Mouse (Mus musculus) G1E (cell line): ENCODE results near the gene Sost. TPM values are rescaled to one million over a fixed set of nuclear protein-coding genes. Genes with fewer than 3 reads are reported as not detected.

Experiments used
- ATAC-seq: 2 replicates; pipeline ENCODE4 v1.8.0; 2016; ENCODE audit warnings: mild to moderate bottlenecking; ENCODE audit not compliant: insufficient number of reproducible peaks, poor library complexity, low FRiP score, severe bottlenecking; ENCODE audit errors: extremely low read depth
- DNase-seq: peaks from one replicate; pipeline ENCODE4 v3.0.0; 2012; ENCODE audit warnings: low spot score
- H3K27me3 ChIP-seq: 2 replicates; pipeline ENCODE4 v1.6.1; 2012; ENCODE audit warnings: mild to moderate bottlenecking, low read length, inconsistent platforms; ENCODE audit not compliant: insufficient read depth
- H3K36me3 ChIP-seq: replicated peaks from 2 replicates; pipeline ENCODE3; 2012; ENCODE audit warnings: mild to moderate bottlenecking, inconsistent platforms
- H3K4me1 ChIP-seq: 2 replicates; pipeline ENCODE4 v1.6.1; 2012; ENCODE audit warnings: low read depth, low read length, inconsistent platforms, mixed read lengths; ENCODE audit not compliant: insufficient read depth
- H3K4me3 ChIP-seq: 2 replicates; pipeline ENCODE4 v1.5.1; 2012; ENCODE audit warnings: low read depth, mild to moderate bottlenecking, inconsistent platforms, low read length, moderate library complexity, mixed read lengths
- H3K9me3 ChIP-seq: replicated peaks from 2 replicates; pipeline ENCODE4 v1.6.1; 2012; ENCODE audit warnings: inconsistent platforms
- CTCF ChIP-seq: IDR thresholded peaks from 2 replicates; pipeline ENCODE4 v1.5.1; 2012; ENCODE audit warnings: low read depth, low read length, inconsistent platforms, mixed read lengths
- GATA1 ChIP-seq: IDR thresholded peaks from 2 replicates; pipeline ENCODE4 v1.6.1; 2012; ENCODE audit warnings: borderline replicate concordance, low read length, inconsistent platforms, mixed read lengths
- GATA2 ChIP-seq: IDR thresholded peaks from 2 replicates; pipeline ENCODE4 v1.6.1; 2012; ENCODE audit warnings: low read depth, low read length, inconsistent platforms, borderline replicate concordance
- POLR2AphosphoS5 ChIP-seq: IDR thresholded peaks from 2 replicates; pipeline ENCODE4 v1.6.1; 2012; ENCODE audit warnings: low read depth, low read length, inconsistent platforms; ENCODE audit not compliant: insufficient replicate concordance
- TAL1 ChIP-seq: conservative IDR thresholded peaks from 2 replicates; pipeline ENCODE4 v1.6.1; 2012; ENCODE audit warnings: low read depth, low read length, inconsistent platforms, mixed read lengths
- polyA plus RNA-seq: library from polyadenylated mRNA; stranded (reverse); fragments of >175 nt; gene quantifications from 2 replicates; pipeline ENCODE4 v1.2.3, GENCODE M21; 2012
- total RNA-seq, 2 experiments: library from RNA; stranded (forward) in 1 of 2; stranded (reverse) in 1 of 2; fragments of 200-1000 nt in 1 of 2; fragments of >200 nt in 1 of 2; fragmentation: Nextera tagmentation in 1 of 2; gene quantifications; 2 replicates each; pipeline ENCODE4 v1.2.3; 2014 to 2017

Sost gene
- total and polyA plus RNA-seq, 3 experiments = not detected

- Histone ChIP-seq H3K4me1 (peaks cover 1% of the 10 kb centered on the region; the same call in 1 of the 2 replicates), H3K9me3 (peaks cover 6% of the 10 kb centered on the region), H3K4me3 (no peak overlapping the region), H3K36me3 (no peaks in the 10 kb centered on the region), H3K27me3 (peaks cover 44% of the 10 kb centered on the region)
- DNase-seq (no peak), ATAC-seq (no peak)
- TF ChIP-seq GATA1 (no peak), GATA2 (no peak), TAL1 (no peak)
Measured at GRCm38 (mm10) chr11:101963473-101964291, 3.1 kb downstream of the Sost start.

DNA sequence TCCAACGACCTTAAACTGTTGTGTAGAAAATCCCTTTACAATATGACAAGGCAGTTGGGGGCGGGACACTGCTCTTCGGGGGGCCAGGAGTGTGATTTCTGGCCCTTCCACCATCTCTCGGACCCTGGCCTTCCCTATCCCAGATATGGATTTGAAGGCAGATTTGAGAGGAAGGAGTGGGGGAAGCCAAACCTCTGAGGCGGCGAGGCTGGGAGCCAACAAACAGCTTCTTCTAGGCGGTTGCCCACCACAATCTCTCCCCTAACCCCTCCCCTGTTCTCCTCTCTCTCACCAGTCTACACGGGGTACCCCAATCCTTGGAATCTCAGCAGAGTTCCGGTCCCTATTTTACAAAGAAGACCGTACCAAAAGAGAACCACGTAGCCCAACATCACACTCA is 3.8 kb downstream of the Sost start:
- DNase-seq = no peak
- Histone ChIP-seq H3K27me3 (peaks cover 45% of the 10 kb centered on the region), H3K4me3 (no peak overlapping the region), H3K36me3 (no peaks in the 10 kb centered on the region), H3K4me1 (peaks cover 3% of the 10 kb centered on the region; the same call in 1 of the 2 replicates), H3K9me3 (peaks cover 6% of the 10 kb centered on the region)
- ATAC-seq = no peak
- TF ChIP-seq TAL1 (no peak), CTCF (no peak), GATA2 (no peak), POLR2AphosphoS5 (no peak), GATA1 (no peak)

DNA sequence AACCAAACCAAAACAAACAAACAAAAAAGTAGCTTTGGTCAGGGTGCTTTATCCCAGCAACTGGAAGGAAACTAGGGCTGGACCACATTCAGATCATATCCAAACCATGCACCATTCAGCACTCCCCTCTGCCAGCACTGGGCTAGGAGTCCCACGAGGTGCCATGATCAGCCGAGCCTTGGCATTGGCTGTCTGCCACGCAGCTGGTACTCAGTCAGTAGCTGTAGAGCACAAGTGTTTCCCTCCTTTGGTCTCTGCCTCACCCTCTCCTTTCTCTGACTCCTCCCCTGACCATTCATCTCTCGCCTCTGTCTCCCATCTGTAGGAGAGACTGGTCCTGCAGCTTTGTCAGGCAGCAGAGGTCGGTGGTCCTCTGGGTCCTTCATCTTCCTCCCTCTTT is 9.3 kb downstream of the Sost start:
- no peaks in the 10 kb centered on the region for H3K9me3 ChIP-seq
- peaks cover 35% of the 10 kb centered on the region for H3K27me3 ChIP-seq
- ATAC-seq (no peak), DNase-seq (no peak)
- TF ChIP-seq CTCF (no peak), TAL1 (no peak), POLR2AphosphoS5 (no peak), GATA1 (no peak), GATA2 (no peak)
- no peaks in the 10 kb centered on the region for H3K36me3 ChIP-seq
- peaks cover 16% of the 10 kb centered on the region for H3K4me1 ChIP-seq
- no peak overlapping the region for H3K4me3 ChIP-seq

GRCm38 (mm10) chr11:101953441-101953840 is 13.4 kb downstream of the Sost start:
- peaks cover 19% of the 10 kb centered on the region for H3K4me1 ChIP-seq
- no peaks in the 10 kb centered on the region for H3K36me3 ChIP-seq
- DNase-seq (no peak), ATAC-seq (no peak)
- H3K27me3 ChIP-seq = peaks cover 35% of the 10 kb centered on the region
- H3K4me3 ChIP-seq = no peak overlapping the region
- H3K9me3 ChIP-seq = no peaks in the 10 kb centered on the region
- TF ChIP-seq GATA1 = no peak
- no peak for TF ChIP-seq TAL1
- TF ChIP-seq CTCF = no peak
- no peak for TF ChIP-seq POLR2AphosphoS5
- no peak for TF ChIP-seq GATA2

DNA sequence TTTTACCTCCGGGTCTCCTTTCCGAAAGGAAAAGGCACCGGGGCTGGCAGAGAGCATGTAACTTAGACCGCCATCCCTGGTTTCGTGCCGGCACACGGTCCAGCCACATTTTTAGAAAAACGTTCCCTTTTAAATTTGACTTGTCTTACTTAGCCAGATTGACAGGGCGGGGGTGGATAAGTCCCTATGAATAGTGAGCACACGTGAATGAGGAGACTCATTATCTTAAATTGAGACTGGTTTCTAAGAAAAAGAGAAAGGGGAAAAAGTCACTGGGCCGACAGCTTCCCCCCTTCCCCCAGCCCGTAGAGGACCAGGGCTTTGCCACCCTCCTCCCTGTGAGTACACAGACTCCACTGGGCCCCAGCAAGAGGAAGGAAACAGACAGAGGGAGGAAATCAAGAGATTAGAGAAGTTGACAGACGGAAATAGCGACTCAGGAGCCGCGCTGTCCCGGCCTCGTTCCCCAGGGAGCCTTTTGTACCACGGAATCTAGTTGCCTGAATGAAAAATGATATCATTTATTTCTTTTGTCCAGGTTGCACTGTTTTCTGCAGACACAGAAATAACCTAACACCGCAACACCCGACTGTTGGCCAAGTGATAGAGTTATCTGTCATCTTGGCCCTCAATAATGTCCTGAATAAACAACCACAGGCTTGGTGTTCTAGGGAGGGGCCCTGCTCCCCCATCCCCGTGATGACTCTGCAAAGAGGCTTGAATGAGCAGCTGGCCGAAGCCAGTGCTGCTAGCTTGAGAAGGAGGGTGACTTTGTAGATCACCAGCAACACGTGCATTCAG is 14.1 kb downstream of the Sost start:
- ATAC-seq (peak; percentile 80), DNase-seq (peak; percentile 38)
- TF ChIP-seq TAL1 = no peak
- no peak for TF ChIP-seq GATA2
- no peak for TF ChIP-seq CTCF
- TF ChIP-seq POLR2AphosphoS5 = no peak
- peaks cover 19% of the 10 kb centered on the region for H3K4me1 ChIP-seq
- H3K27me3 ChIP-seq = peaks cover 34% of the 10 kb centered on the region
- no peaks in the 10 kb centered on the region for H3K9me3 ChIP-seq
- H3K4me3 ChIP-seq = no peak overlapping the region; the same call in 1 of the 2 replicates
- H3K36me3 ChIP-seq = no peaks in the 10 kb centered on the region

DNA sequence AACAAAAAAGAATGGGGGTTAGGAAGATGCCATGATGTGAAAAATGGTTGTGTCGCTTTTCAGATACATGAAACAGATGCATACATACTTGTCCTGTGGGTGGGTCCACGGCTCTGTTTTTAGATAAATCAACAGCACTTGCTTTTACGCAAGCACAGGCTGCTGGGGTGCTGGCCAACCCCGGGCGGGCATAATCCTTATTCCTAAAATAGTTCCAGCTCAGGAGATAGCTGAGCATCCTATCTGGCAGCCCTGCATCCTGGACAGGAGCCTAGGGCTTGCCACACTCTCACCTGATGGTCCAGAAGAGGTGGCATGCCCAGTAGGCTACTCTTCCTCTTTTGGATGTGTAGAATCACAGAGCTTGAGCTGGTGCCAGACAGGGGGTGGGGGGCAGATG is 16.8 kb downstream of the Sost start:
- ATAC-seq = no peak
- Histone ChIP-seq H3K4me1 (peaks cover 19% of the 10 kb centered on the region), H3K9me3 (no peaks in the 10 kb centered on the region), H3K27me3 (peaks cover 37% of the 10 kb centered on the region), H3K4me3 (no peak overlapping the region), H3K36me3 (no peaks in the 10 kb centered on the region)
- TF ChIP-seq TAL1 = no peak
- no peak for TF ChIP-seq GATA1
- TF ChIP-seq CTCF = no peak
- TF ChIP-seq GATA2 = no peak
- no peak for TF ChIP-seq POLR2AphosphoS5
- no peak for DNase-seq
